Mouse (Mus musculus) gonadal fat pad, adult 2 months (tissue): ENCODE measurements around the gene Dnah17. TPM values are rescaled to one million over a fixed set of nuclear protein-coding genes. Genes with fewer than 3 reads are reported as not detected.

Source experiments
- DNase-seq: peaks from one replicate; pipeline ENCODE4 v3.0.0-alpha.2; 2012; ENCODE audit warnings: low read depth
- polyA plus RNA-seq: library from polyadenylated mRNA; depleted of rRNA; stranded (reverse); fragments of >200 nt; gene quantifications from 2 replicates; pipeline ENCODE4 v1.2.3, GENCODE M21; 2012

The Dnah17 gene
- polyA plus RNA-seq, 1 experiment = 0.16 TPM

GRCm38 (mm10) chr11:118143731-118144130 is 13.3 kb upstream of the Dnah17 start:
- DNase-seq = no peak

DNA sequence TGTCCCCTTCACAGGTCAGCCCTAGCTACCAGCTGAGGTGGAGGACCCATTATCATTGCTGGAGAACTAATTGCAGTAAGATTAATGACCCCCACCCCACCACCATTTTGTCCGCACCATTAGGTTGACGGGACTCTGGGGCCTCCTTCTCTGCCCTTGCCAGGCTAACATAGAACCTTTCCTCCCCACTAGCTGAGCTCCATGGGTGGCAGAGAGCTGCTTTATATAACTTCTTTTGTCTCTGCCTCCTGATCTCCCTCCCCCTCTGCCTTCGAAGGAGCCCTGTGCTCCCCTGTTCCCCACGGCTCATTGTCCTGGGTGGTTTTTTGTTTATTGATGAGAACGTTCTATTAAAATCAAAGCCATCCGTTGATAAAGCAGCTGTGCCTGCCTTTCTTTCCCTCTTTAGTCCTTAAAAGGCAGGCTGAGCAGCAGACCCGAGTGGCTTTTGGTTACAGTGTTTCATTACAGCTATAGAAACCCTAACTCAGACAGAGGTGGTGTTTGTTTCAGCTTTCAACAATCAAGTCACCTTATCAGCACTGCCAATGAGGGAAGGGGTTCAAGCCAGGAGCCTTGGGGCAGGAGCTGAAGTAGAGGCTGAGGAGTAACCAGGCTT is 12.2 kb upstream of the Dnah17 start:
- no peak for DNase-seq

DNA sequence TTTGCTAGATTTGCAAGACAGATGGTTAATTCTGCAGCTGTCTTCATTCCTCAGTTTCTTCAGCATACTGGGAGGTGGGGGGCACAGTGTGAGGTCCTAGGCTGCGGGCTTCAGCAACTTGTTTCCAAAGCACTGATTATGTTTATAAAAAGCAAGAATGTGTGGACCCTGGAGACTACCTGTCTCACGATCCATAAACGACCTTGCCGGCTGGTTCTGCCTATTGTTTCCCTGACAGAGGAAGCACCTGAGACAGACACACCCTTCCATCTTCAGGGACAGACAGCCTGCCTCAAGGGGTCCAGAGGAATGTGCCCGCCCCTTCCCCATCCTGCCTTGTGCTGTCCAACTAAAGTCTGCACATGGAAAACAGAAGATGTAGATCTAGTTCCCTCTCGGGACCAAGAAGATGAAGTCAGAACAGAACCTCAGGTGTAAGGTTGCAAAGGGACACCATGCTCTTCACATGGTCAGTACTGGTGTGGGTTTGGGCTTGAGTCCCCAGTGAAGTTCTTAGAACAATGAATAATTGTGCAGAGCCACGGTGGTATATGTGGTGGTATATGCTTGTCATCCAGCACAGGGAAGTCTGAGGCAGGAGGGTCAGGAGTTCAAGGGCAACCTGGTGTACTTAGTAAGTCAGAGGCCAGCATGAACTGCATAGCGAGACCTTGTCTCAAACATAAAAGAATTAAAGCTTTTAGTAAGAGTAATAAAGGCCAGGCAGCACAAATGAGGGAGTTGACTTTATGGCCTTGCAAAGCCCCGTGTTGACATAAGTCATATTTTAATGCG is 10.5 kb upstream of the Dnah17 start:
- DNase-seq = no peak

- DNase-seq = no peak
Observed at GRCm38 (mm10) chr11:118138347-118138746, 7.9 kb upstream of the Dnah17 start.

GRCm38 (mm10) chr11:118136172-118136632 is 5.8 kb upstream of the Dnah17 start:
- peak; percentile 72 for DNase-seq

DNA sequence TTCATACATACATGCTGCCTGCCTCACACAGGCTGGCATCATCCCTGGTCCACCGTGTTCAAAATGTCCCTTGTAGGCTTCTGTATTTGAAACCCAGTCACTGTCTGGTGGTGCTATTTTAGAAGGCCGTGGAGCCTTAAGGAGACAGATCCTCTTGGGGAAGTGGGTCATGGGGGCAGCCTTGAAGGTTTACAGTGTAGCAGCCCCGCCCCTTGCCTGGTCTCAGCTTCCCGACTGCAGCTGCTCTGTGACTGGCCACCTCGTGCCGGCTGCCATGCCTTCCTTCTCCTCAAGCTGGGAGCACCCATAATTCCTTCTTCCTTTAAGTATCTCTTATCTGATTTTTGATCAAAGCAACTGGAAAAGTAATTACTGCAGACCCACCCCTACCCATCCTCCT is 4.8 kb upstream of the Dnah17 start:
- no peak for DNase-seq

GRCm38 (mm10) chr11:118133752-118134169 is 3.3 kb upstream of the Dnah17 start:
- DNase-seq = peak; percentile 57

GRCm38 (mm10) chr11:118133133-118133751 is 2.8 kb upstream of the Dnah17 start:
- DNase-seq = no peak

GRCm38 (mm10) chr11:118132136-118132535 is 1.7 kb upstream of the Dnah17 start:
- DNase-seq = no peak

- DNase-seq = no peak
Observed at GRCm38 (mm10) chr11:118129812-118130211, 622 bp downstream of the Dnah17 start.

GRCm38 (mm10) chr11:118121592-118121991 is 8.8 kb downstream of the Dnah17 start:
- DNase-seq = no peak

GRCm38 (mm10) chr11:118118777-118119176 is 11.7 kb downstream of the Dnah17 start:
- no peak for DNase-seq

DNA sequence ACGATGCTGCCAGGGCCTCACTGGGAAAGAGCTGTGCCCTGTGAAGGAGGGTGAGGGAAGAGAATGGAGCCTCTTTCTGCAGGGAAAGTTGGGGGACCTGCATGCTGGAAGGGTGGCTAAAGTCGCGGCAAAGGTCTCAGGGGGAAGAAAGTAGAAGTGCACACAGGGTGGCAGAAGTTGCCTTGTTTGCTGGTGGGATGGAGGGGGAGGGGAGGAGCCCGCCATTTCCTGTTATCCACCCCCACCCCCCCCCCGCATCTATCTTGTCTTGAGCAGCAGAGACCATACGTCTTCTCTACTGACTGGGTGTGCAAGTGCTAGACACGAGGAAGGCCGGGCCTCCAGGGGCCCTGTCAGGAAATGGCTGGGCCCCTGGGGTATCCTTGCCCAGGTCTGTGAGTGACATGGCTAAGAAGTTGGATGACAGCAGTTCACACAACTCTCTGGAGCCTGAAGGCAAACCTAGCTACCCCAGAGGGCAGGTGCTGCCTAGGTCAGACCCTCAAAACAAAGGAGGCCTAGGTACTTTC is 15.8 kb downstream of the Dnah17 start:
- DNase-seq = no peak

- no peak for DNase-seq
Observed at GRCm38 (mm10) chr11:118113516-118114205, 16.8 kb downstream of the Dnah17 start.

GRCm38 (mm10) chr11:118104001-118104400 is 26.4 kb downstream of the Dnah17 start:
- no peak for DNase-seq

GRCm38 (mm10) chr11:118103383-118103782 is 27.1 kb downstream of the Dnah17 start:
- DNase-seq = no peak

- peak; percentile 8 for DNase-seq
Observed at GRCm38 (mm10) chr11:118102838-118103237, 27.6 kb downstream of the Dnah17 start.

DNA sequence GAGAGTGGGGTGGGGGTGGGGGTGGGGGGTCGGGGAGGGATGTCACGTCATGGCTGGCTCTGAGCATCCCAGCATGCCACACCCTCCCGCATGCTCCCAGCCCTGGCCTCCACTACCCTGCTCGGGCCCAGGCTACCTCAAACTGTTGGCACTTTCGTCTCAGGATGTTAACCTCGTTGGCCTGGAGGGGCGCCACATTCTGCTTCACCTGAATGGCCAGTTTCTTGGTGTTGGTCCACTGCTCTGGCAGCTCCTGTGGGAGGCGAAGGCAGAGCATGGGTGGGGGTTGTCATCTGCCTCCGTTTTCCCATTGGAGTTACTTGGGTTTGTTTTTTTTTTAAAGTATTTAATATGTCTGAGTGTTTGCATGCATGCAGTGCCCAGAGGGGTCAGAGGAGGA is 29.3 kb downstream of the Dnah17 start:
- no peak for DNase-seq

- DNase-seq = no peak
Observed at GRCm38 (mm10) chr11:118096736-118097135, 33.7 kb downstream of the Dnah17 start.

DNA sequence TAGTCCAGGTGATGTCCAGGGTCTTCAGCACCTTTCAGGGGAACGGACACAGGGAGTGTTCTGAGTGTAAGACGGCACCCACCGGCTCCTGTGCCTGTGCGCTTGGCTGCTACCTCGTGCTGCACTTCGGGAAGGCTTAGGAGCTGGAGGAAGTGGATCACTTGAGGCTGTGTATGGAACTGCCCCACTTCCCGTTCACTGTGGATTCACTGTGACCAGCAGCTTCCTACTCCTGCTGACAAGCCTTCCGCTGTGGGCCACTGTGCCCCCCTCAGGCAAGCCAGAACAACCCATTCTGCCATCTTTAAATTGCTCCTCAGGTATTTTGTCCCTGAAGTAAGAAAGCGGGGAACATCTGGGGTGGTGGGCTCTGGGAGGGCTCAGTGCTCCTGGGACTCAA is 35.4 kb downstream of the Dnah17 start:
- DNase-seq = no peak

GRCm38 (mm10) chr11:118091002-118091670 is 39.3 kb downstream of the Dnah17 start:
- DNase-seq = no peak
